Mouse (Mus musculus) spleen, adult 2 months (tissue): ENCODE data around the gene 6030458C11Rik.

Source experiments
- CTCF ChIP-seq: fragments of 200-500 bp; IDR thresholded peaks from 2 replicates; pipeline ENCODE4 v1.5.1; 2011; ENCODE audit warnings: mild to moderate bottlenecking, inconsistent platforms; ENCODE audit not compliant: insufficient read depth, insufficient read length, insufficient replicate concordance; ENCODE audit errors: extremely low read depth
- POLR2A ChIP-seq: fragments of 200-500 bp; IDR thresholded peaks from 2 replicates; pipeline ENCODE4 v1.6.1; 2011; ENCODE audit warnings: low read depth, low read length, inconsistent platforms

- TF ChIP-seq CTCF (no peak), POLR2A (no peak)
These were observed 63.7 kb downstream of the 6030458C11Rik start for GRCm38 (mm10) chr15:12760747-12761146.
